Mouse (Mus musculus) heart, adult 2 months (tissue): ENCODE measurements around the gene Itsn1. TPM values are rescaled to one million over a fixed set of nuclear protein-coding genes. Genes with fewer than 3 reads are reported as not detected.

ENCODE experiments used
- DNase-seq, 2 experiments: peaks; one replicate each; pipeline ENCODE4 v3.0.0; 2021
- H3K27ac ChIP-seq: fragments of 200-600 bp; 2 replicates; pipeline ENCODE4 v1.8.1; 2022
- H3K27me3 ChIP-seq: fragments of 200-500 bp; 2 replicates; pipeline ENCODE4 v1.6.1; 2012; ENCODE audit warnings: mild to moderate bottlenecking, low read length, inconsistent platforms, mixed read lengths; ENCODE audit not compliant: control insufficient read depth, insufficient read depth
- H3K36me3 ChIP-seq: fragments of 200-500 bp; 2 replicates; pipeline ENCODE4 v1.6.1; 2012; ENCODE audit warnings: low read length, inconsistent platforms; ENCODE audit not compliant: control insufficient read depth, insufficient read depth
- H3K4me1 ChIP-seq: fragments of 200-500 bp; 2 replicates; pipeline ENCODE4 v1.6.1; 2011; ENCODE audit warnings: low read length; ENCODE audit not compliant: control insufficient read depth, insufficient read depth
- H3K4me3 ChIP-seq: fragments of 200-600 bp; 2 replicates; pipeline ENCODE4 v1.8.1; 2022
- H3K79me2 ChIP-seq: fragments of 200-500 bp; replicated peaks from 2 replicates; pipeline ENCODE4 v1.6.1; 2012; ENCODE audit warnings: mild to moderate bottlenecking, inconsistent platforms, low read length, moderate library complexity, mixed read lengths; ENCODE audit not compliant: control insufficient read depth, insufficient read depth
- H3K9ac ChIP-seq: fragments of 200-500 bp; 2 replicates; pipeline ENCODE4 v1.6.1; 2012; ENCODE audit warnings: low read depth, mild to moderate bottlenecking, control low read depth, inconsistent platforms, low read length, mixed read lengths
- CTCF ChIP-seq: fragments of 200-600 bp; IDR thresholded peaks from 2 replicates; pipeline ENCODE4 v1.8.1; 2022; ENCODE audit warnings: antibody characterized with exemption, mild to moderate bottlenecking, moderate library complexity
- EP300 ChIP-seq: fragments of 200-500 bp; IDR thresholded peaks from 2 replicates; pipeline ENCODE4 v1.6.1; 2011; ENCODE audit warnings: low read depth, low read length, control low read depth; ENCODE audit not compliant: insufficient read depth
- POLR2A ChIP-seq: fragments of 200-500 bp; IDR thresholded peaks from 2 replicates; pipeline ENCODE4 v1.6.1; 2011; ENCODE audit warnings: mild to moderate bottlenecking, low read depth, low read length, control low read depth; ENCODE audit not compliant: insufficient read depth
- WGBS: fragments of 180-500 bp; shearing (Covaris S2); methylation state at CpG from one replicate; pipeline ENCODE4 v1.1.7; 2018; 5-methylcytosine and 5-hydroxymethylcytosine counted together
- intact Hi-C: fragments of 180-260 bp; cut with DNase I; formaldehyde crosslinking; loops from one replicate; pipeline ENCODE4 v1.15.1; 2025
- polyA plus RNA-seq: library from polyadenylated mRNA; depleted of rRNA; stranded (reverse); fragments of >200 nt; gene quantifications from 2 replicates; pipeline ENCODE4 v1.2.3, GENCODE M21; 2012
- total RNA-seq, 2 experiments: library from RNA; stranded (reverse); gene quantifications; 2 replicates each; pipeline ENCODE4 v1.2.3; 2021

Gene Itsn1
- total and polyA plus RNA-seq, 3 experiments, result 35.8 to 46.7 (median 45.1) TPM

GRCm38 (mm10) chr16:91740918-91741255 lies 11.8 kb downstream of the Itsn1 start:
- Histone ChIP-seq H3K27me3 (no peaks in the 10 kb centered on the region), H3K27ac (peak overlapping the region; percentile 56), H3K9ac (0 out of 2 replicates have a peak overlapping the region, but pooled peaks have one; percentile 21), H3K36me3 (peaks cover 11% of the 10 kb centered on the region), H3K4me3 (no peak overlapping the region), H3K79me2 (peaks cover 7% of the 10 kb centered on the region), H3K4me1 (peaks cover 26% of the 10 kb centered on the region)
- 48% methylated on average over 7 of the region's 7 CpGs for WGBS
- TF ChIP-seq EP300, result no peak
- no peak for TF ChIP-seq CTCF
- no peak for TF ChIP-seq POLR2A
- intact Hi-C loops, result loop anchor here (1.0 kb wide), 1 partner anchor 9 kb away; no protein-coding TSS in a partner anchor
- DNase-seq, result peak in 1 of 2 experiments; percentile 18

DNA sequence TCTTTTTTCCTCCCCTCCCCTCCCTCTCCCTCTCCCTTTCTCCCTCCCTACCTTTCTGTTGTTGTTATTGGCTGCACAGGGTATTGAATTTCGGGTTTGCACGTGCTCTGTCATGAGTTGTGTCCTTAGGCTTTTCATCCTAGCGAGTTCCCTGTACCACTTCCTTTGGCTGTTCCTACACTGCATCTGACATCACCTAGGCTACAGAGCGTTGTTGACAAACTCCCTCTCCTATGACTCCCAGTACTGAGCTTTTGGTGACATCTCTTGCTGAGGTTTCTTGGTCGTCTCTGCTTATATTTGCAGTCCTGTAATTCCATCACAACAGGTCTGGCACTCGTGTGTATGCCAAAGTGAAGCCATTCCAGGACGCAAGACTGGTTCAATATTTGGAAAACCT lies 14.0 kb downstream of the Itsn1 start:
- Histone ChIP-seq H3K9ac (no peak overlapping the region), H3K4me3 (no peak overlapping the region), H3K27me3 (no peaks in the 10 kb centered on the region), H3K4me1 (peaks cover 21% of the 10 kb centered on the region), H3K27ac (no peak overlapping the region), H3K36me3 (peaks cover 3% of the 10 kb centered on the region; the same call in 1 of the 2 replicates), H3K79me2 (peaks cover 5% of the 10 kb centered on the region)
- DNase-seq, result peak in 1 of 2 experiments; percentile 13
- intact Hi-C loops, result no loop called here
- 59% methylated on average over 7 of the region's 7 CpGs for WGBS
- no peak for TF ChIP-seq CTCF
- TF ChIP-seq EP300, result no peak
- TF ChIP-seq POLR2A, result no peak

DNA sequence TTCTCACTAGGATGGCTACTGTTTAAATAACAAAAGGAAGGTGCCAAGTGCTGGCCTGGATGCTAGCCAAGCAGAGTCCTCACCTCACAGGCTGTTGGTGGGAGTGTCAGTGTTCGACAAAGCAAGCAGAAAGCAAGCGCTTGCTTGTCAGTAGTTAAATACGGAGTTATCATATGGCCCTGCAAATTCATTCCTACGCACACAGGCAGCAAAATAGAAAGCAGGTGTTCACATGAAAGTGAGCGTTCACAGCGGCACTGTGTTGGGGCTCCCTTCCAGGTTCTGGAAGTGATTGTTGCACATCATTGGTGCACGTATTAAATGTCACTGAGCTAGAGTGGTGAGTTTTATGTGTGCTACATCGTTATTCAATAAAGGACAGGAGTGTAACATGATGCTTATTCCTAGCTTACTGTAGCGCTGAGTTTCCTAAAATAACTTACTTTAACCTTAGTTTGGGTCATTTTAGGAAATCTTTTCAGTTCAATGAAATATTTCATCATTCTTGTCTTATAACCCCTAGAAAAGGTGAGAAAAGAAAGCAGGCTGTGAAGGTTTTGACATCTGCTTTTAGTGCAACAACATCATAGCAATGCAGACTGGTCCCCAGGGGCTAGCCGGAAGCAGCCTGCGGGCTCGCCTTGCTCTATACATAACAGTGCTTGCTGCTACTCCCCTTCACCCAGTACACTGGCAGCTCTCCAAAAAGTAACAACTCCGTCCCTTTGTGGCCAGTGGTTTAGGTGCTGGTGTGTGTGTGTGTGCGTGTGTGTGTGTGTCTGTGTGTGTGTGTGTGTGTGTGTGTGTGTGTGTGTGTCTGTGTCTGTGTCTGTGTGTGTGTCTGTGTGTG lies 17.2 kb downstream of the Itsn1 start:
- 21% methylated on average over 14 of the region's 14 CpGs for WGBS
- H3K36me3 ChIP-seq, result peaks cover 3% of the 10 kb centered on the region; the same call in 1 of the 2 replicates
- H3K9ac ChIP-seq, result no peak overlapping the region
- H3K4me1 ChIP-seq, result peaks cover 10% of the 10 kb centered on the region
- DNase-seq, result peak in 1 of 2 experiments; percentile 44
- no peaks in the 10 kb centered on the region for H3K27me3 ChIP-seq
- H3K27ac ChIP-seq, result no peak overlapping the region
- H3K4me3 ChIP-seq, result no peak overlapping the region
- TF ChIP-seq EP300 (no peak), POLR2A (no peak), CTCF (no peak)
- intact Hi-C loops, result no loop called here
- peaks cover 5% of the 10 kb centered on the region for H3K79me2 ChIP-seq

DNA sequence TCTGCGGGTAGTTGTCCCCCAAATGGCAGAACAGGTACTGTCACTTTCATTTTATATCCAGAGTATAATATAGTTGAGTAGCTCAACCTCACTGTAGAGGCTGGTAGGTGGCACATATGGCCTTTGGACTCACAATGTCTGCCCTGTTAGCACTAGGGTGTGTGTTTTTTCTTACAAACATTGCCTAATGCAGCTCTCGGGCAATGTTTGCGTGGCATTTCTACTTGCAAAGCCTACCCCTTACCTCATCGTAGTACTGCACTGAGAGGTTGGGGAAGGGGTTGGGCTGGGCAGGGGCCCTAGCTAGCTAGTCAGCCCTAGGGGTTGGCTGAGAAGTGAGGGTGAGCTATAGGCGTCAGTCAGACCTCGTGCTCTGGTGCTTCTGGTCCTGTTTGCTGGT lies 18.5 kb downstream of the Itsn1 start:
- H3K36me3 ChIP-seq, result peaks cover 3% of the 10 kb centered on the region; the same call in 1 of the 2 replicates
- 96% methylated on average over 6 of the region's 6 CpGs for WGBS
- no peaks in the 10 kb centered on the region for H3K27me3 ChIP-seq
- no peak overlapping the region for H3K4me3 ChIP-seq
- no peak overlapping the region for H3K27ac ChIP-seq
- TF ChIP-seq EP300, result no peak
- TF ChIP-seq POLR2A, result no peak
- TF ChIP-seq CTCF, result no peak
- intact Hi-C loops, result no loop called here
- H3K4me1 ChIP-seq, result peaks cover 10% of the 10 kb centered on the region
- H3K79me2 ChIP-seq, result peaks cover 5% of the 10 kb centered on the region
- no peak overlapping the region for H3K9ac ChIP-seq
- DNase-seq, result peak in 1 of 2 experiments; percentile 16

DNA sequence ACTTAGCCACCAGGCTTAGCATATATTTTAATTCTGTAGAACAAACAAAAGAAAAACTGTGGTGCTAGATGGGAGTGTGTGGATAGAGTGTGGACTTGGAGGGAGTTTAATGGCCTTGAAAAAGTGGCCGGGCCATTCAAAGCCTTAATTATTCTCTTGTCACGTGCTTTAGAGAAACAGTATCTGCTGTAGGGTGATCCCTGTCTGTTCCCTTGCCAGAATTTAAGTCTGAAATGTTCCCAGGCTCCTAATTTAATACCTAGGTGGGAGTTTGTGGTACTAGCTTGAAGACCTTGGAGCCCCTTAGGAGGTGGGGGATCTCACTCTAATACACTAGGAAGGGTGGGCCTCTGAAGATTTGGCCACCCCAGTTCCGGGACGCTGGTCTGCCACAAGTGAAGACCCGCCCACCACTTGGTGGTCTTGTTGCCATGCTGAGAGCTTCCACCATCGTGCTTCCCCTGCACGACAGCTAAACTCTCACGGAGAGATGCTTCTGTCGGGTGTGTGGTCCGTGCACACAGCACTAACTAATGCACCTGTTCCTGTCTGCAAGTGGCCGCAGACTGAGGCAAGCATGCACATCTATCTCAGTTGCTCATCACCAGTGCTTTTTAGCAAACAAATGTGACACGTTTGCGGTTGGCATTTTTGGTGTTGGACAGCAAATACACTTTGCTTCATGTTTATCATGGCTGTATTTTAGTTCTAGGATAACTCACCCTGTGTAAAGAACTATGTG lies 22.7 kb downstream of the Itsn1 start:
- Histone ChIP-seq H3K27ac (no peak overlapping the region), H3K4me1 (peaks cover under 1% of the 10 kb centered on the region; the same call in 1 of the 2 replicates), H3K9ac (no peak overlapping the region), H3K4me3 (no peak overlapping the region), H3K36me3 (no peaks in the 10 kb centered on the region), H3K79me2 (peaks cover 4% of the 10 kb centered on the region; the same call in 1 of the 2 replicates), H3K27me3 (no peaks in the 10 kb centered on the region)
- no peak for DNase-seq
- intact Hi-C loops, result no loop called here
- 83% methylated on average over 13 of the region's 13 CpGs for WGBS
- TF ChIP-seq EP300, result no peak

DNA sequence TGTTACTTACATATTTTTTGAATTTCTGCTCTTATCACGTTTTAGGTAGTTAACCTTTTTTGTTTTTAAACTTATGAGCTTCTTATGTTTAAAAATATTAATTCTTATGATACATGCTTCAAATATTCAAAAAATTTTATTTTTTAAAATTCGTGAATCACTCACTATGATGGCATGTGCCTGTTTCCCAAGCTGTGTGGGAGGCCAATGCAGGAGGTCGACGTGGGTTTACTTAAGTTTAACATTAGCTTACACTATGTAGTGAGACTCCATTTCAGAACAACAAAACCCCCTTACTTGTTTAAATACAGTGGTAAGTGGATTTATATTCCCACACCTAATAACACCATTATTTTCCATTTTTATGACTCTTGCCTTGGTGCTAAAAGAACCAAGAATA lies 24.5 kb downstream of the Itsn1 start:
- Histone ChIP-seq H3K4me1 (peaks cover 3% of the 10 kb centered on the region; the same call in 1 of the 2 replicates), H3K36me3 (no peaks in the 10 kb centered on the region; the same call in 1 of the 2 replicates), H3K27me3 (no peaks in the 10 kb centered on the region), H3K4me3 (no peak overlapping the region), H3K9ac (no peak overlapping the region), H3K79me2 (peaks cover 3% of the 10 kb centered on the region; the same call in 1 of the 2 replicates), H3K27ac (no peak overlapping the region)
- DNase-seq, result no peak
- 79% methylated on average over 4 of the region's 4 CpGs for WGBS
- TF ChIP-seq POLR2A (no peak), CTCF (no peak), EP300 (no peak)
- intact Hi-C loops, result no loop called here
